Mouse (Mus musculus) heart, embryonic 14.5 days (tissue): ENCODE measurements around the gene Tomt. TPM values are rescaled to one million over a fixed set of nuclear protein-coding genes. Genes with fewer than 3 reads are reported as not detected.
"Not testable (repeated sequence)": the region's sequence is repeated elsewhere in the genome, so short reads cannot be mapped to it uniquely, and the experiment has no call there.

ENCODE experiments used
- ATAC-seq: fragments of 200-750 bp; cut with Nextera tagmentation; 2 replicates; pipeline ENCODE4 v1.8.0; 2017; ENCODE audit warnings: low read depth, moderate TSS enrichment; ENCODE audit not compliant: insufficient number of reproducible peaks, insufficient read depth, low FRiP score
- H3K27ac ChIP-seq, 2 experiments: fragments of 200-500 bp in 1 of 2; fragments of 300-500 bp in 1 of 2; sonication (generic) in 1 of 2; replicated peaks in 1 of 2; 2 replicates each; pipeline ENCODE4 v1.5.1; 2012 to 2014; ENCODE audit warnings: low read depth in 2 of 2, low read length in 2 of 2, control low read depth in 1 of 2, mild to moderate bottlenecking in 1 of 2, mixed read lengths in 1 of 2; ENCODE audit not compliant: control insufficient read depth in 1 of 2, insufficient read depth in 1 of 2
- H3K27me3 ChIP-seq: fragments of 300-500 bp; sonication (generic); 2 replicates; pipeline ENCODE4 v1.6.1; 2014; ENCODE audit warnings: mild to moderate bottlenecking, low read length, control low read depth; ENCODE audit not compliant: control insufficient read depth, insufficient read depth
- H3K36me3 ChIP-seq: fragments of 300-500 bp; sonication (generic); 2 replicates; pipeline ENCODE4 v1.6.1; 2014; ENCODE audit warnings: mild to moderate bottlenecking, control low read depth, low read length, mixed read lengths; ENCODE audit not compliant: control insufficient read depth, insufficient read depth
- H3K4me1 ChIP-seq, 2 experiments: fragments of 200-500 bp in 1 of 2; fragments of 300-500 bp in 1 of 2; sonication (generic) in 1 of 2; 2 replicates each; pipeline ENCODE4 v1.6.1; 2012 to 2014; ENCODE audit warnings: low read length in 2 of 2, control low read depth in 1 of 2, mixed read lengths in 1 of 2; ENCODE audit not compliant: control insufficient read depth in 2 of 2, insufficient read depth in 2 of 2
- H3K4me2 ChIP-seq: fragments of 300-500 bp; sonication (generic); 2 replicates; pipeline ENCODE4 v1.6.1; 2014; ENCODE audit warnings: mild to moderate bottlenecking, low read length
- H3K4me3 ChIP-seq, 2 experiments: fragments of 200-500 bp in 1 of 2; fragments of 300-500 bp in 1 of 2; sonication (generic) in 1 of 2; 2 replicates each; pipeline ENCODE4 v1.5.1; 2012 to 2014; ENCODE audit warnings: low read length in 2 of 2, mild to moderate bottlenecking in 2 of 2, control low read depth in 1 of 2, low read depth in 1 of 2, moderate library complexity in 1 of 2; ENCODE audit not compliant: control insufficient read depth in 1 of 2, insufficient read depth in 1 of 2
- H3K9ac ChIP-seq: fragments of 300-500 bp; sonication (generic); 2 replicates; pipeline ENCODE4 v1.6.1; 2014; ENCODE audit warnings: mild to moderate bottlenecking, low read length
- H3K9me3 ChIP-seq: fragments of 300-500 bp; sonication (generic); 2 replicates; pipeline ENCODE4 v1.6.1; 2016; ENCODE audit warnings: low read length, control low read depth; ENCODE audit not compliant: control insufficient read depth
- WGBS: fragments of 180-500 bp; shearing (Covaris S2); extraction: QIAGEN DNeasy Blood & Tissue Kit; methylation state at CpG from one replicate; pipeline ENCODE4 v1.1.7; 2014; 5-methylcytosine and 5-hydroxymethylcytosine counted together
- polyA plus RNA-seq: library from polyadenylated mRNA; unstranded; fragments of >200 nt; fragmentation: Nextera tagmentation; extraction: Ambion mirVana; gene quantifications from 2 replicates; pipeline ENCODE4 v1.2.1, GENCODE M21; 2014

Gene Tomt
- polyA plus RNA-seq, 1 experiment from 2014 or later, result 0.14 TPM

DNA sequence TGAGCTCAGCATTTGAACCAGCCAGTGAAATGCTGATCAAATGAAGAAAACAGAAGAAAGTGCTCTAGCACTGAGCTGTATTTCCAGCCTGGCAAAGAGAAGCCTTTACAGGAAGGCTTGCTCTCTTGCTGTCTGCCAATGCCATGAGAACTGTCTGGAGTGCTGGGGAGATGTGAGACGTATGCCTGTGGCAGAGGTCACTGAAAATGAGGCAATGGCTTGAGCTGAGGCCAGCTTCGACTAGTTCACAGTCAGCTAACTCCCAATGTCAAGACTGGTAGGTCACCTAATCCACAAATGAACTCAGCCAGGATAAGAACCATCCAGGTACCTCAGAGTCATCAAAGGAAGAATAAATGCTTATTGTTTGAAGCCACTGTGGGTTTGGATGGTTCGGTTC lies 21.9 kb upstream of the Tomt start:
- Histone ChIP-seq H3K4me2 (no peak overlapping the region), H3K9me3 (no peaks in the 10 kb centered on the region), H3K36me3 (no peaks in the 10 kb centered on the region), H3K4me3 (no peak overlapping the region), H3K9ac (no peak overlapping the region), H3K27me3 (no peaks in the 10 kb centered on the region), H3K4me1 (no peaks in the 10 kb centered on the region), H3K27ac (no peak overlapping the region)
- WGBS, result 78% methylated on average over 3 of the region's 3 CpGs
- no peak for ATAC-seq

DNA sequence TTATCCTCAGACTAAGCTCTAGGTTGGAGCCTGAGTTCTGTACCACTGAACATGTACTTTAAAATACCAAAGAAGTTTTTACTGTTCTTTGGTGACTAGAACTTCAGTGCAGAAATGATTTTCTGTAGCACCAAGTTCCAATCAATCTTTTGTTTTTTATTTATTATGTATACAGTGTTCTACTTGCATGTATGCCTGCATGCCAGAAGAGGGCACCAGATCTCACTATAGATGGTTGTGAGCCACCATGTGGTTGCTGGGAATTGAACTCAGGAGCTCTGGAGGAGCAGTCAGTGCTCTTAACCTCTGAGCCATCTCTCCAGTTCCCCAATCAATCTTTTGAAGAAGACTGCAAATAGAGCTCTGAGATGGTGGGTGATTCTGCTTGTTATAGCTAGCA lies 19.7 kb upstream of the Tomt start:
- H3K4me3 ChIP-seq, H3K4me1 ChIP-seq, H3K27ac ChIP-seq, H3K27me3 ChIP-seq, H3K9me3 ChIP-seq, H3K4me2 ChIP-seq, H3K36me3 ChIP-seq, ATAC-seq, H3K9ac ChIP-seq: not testable (repeated sequence)

DNA sequence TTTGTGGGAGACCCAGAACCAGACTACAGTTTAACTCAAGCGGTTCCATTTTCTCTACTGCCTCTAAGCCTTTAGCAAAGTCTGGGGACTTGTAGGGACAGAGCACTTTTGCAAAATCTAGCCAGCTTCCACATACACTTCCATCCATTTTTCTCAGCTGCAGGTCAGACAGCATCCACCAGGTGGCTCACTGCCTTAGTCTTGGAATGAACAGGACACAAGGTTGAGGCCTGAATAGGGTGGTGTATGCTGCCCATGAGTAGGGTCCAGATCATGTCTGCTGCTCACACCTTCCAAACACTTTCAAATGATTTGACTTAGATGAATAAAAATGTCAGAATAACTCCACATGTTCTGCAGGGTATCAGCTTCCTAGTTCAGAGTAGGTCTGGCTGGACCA lies 11.9 kb upstream of the Tomt start:
- no peaks in the 10 kb centered on the region for H3K9me3 ChIP-seq
- ATAC-seq, result 0 out of 2 replicates have a peak, but pooled peaks have one; percentile 47
- no peak overlapping the region for H3K9ac ChIP-seq
- peaks cover 15% of the 10 kb centered on the region for H3K36me3 ChIP-seq
- no peak overlapping the region for H3K27ac ChIP-seq
- H3K4me1 ChIP-seq, result no peaks in the 10 kb centered on the region
- no peak overlapping the region for H3K4me2 ChIP-seq
- no peaks in the 10 kb centered on the region for H3K27me3 ChIP-seq
- WGBS, result 12% methylated on average over 1 of the region's 1 CpGs
- no peak overlapping the region for H3K4me3 ChIP-seq

DNA sequence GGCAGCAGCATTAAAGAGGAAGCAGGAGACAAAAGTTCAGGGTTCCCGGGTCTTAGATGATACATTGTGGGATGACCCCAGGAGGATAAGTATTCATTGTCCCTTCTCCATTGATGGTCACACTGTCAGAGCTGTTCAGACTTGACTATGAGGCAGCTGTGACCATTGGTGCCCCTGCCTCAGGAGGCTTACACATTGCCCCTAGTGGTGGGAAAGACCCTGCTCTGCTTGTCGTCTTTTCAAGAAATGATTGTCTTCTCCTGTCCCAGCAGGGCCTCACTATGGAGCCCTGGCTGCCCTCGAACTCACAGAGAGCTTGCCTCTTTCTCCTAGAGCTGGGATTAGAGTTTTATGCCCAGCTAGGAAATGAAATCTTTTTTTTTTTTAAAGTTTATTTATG lies 5.8 kb upstream of the Tomt start:
- Histone ChIP-seq H3K27me3 (no peaks in the 10 kb centered on the region), H3K4me3 (no peak overlapping the region), H3K4me2 (no peak overlapping the region), H3K4me1 (peaks cover 0 to 6% of the 10 kb centered on the region in 2 experiments; a peak in 2 of 4 replicates), H3K9me3 (no peaks in the 10 kb centered on the region), H3K36me3 (peaks cover 50% of the 10 kb centered on the region), H3K9ac (no peak overlapping the region), H3K27ac (no peak overlapping the region)
- no peak for ATAC-seq
- WGBS, result 72% methylated on average over 3 of the region's 3 CpGs

DNA sequence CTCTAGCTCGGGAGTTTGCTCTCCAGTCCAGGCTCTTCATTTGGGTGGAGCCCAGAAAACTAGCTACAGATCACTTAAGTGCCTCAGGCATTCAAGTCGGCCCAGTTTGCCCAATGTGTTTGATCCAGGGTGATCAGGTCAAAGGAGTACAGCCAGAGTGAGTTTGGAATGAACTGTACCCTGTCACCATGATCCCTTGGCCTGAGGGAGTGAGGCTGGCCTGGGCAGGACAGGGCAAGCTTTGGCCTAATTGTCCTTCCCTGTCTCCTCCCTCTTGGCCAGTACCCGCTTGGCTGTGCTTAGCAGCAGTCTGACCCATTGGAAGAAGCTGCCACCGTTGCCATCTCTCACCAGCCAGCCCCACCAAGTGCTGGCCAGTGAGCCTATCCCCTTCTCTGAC lies 4.0 kb upstream of the Tomt start:
- Histone ChIP-seq H3K36me3 (peaks cover 50% of the 10 kb centered on the region), H3K9me3 (no peaks in the 10 kb centered on the region)

DNA sequence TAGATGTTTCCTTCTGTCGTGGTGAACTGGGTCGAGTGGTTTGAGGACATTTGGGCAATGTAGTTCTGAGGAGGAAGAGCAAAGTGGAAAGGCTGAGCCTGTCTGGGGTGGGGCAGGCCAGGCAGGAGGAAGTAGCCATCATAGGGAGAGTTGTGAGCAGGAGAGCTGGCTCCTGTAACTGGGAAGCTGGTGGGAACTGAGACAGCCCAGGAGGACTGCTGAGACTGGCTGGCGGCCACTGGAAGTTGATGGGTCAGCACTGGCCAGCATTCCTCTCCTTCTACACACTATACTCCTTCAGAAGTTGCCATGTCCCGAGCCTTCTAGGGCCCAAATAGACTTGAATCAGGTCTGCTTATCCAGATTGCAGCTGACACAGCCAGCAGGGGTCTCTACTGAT lies 2.2 kb upstream of the Tomt start:
- Histone ChIP-seq H3K27ac (no peak overlapping the region), H3K9me3 (no peaks in the 10 kb centered on the region), H3K4me3 (no peak overlapping the region), H3K36me3 (peaks cover 38% of the 10 kb centered on the region), H3K27me3 (no peaks in the 10 kb centered on the region), H3K4me2 (no peak overlapping the region), H3K4me1 (peaks cover 7 to 16% of the 10 kb centered on the region in 2 experiments; a peak in 3 of 4 replicates), H3K9ac (no peak overlapping the region)
- 59% methylated on average over 4 of the region's 4 CpGs for WGBS
- no peak for ATAC-seq

More for the DNA sequence above, 4.0 kb upstream of the Tomt start:
- no peaks in the 10 kb centered on the region for H3K27me3 ChIP-seq
- no peak for ATAC-seq
- H3K4me2 ChIP-seq, result no peak overlapping the region
- no peak overlapping the region for H3K9ac ChIP-seq
- peaks cover 7 to 15% of the 10 kb centered on the region in 2 experiments; a peak in 3 of 4 replicates for H3K4me1 ChIP-seq
- H3K27ac ChIP-seq, result no peak overlapping the region
- 78% methylated on average over 4 of the region's 4 CpGs for WGBS
- H3K4me3 ChIP-seq, result no peak overlapping the region

DNA sequence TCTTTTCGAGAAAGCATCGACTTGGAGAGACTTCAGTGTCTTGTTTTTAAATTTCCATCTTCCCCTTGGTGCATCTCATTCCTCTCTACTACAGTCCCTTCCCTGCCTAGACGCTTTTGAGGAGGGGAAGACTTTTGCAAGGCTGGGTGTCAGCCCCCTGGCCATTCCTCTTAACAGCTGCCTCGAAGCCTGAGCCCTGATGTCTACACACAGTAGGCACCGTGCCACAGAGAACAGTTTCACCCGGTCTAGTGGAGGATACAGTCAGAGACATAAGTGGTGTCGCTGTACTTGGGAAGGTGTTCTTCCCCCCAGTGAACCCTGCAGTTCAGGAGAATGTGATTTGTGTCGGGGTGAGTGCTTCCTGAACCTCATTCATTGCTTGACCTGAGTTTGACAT lies 537 bp upstream of the Tomt start:
- Histone ChIP-seq H3K4me1 (peaks cover 7 to 16% of the 10 kb centered on the region in 2 experiments; a peak in 3 of 4 replicates), H3K4me2 (peak overlapping the region; percentile 85), H3K27me3 (no peaks in the 10 kb centered on the region), H3K36me3 (peaks cover 21% of the 10 kb centered on the region), H3K27ac (peak overlapping the region; percentile 97 to 98; a peak in 3 of 4 replicates), H3K4me3 (peak overlapping the region; percentile 83 to 90), H3K9ac (peak overlapping the region; percentile 96), H3K9me3 (no peaks in the 10 kb centered on the region)
- ATAC-seq, result no peak
- WGBS, result 54% methylated on average over 8 of the region's 8 CpGs

DNA sequence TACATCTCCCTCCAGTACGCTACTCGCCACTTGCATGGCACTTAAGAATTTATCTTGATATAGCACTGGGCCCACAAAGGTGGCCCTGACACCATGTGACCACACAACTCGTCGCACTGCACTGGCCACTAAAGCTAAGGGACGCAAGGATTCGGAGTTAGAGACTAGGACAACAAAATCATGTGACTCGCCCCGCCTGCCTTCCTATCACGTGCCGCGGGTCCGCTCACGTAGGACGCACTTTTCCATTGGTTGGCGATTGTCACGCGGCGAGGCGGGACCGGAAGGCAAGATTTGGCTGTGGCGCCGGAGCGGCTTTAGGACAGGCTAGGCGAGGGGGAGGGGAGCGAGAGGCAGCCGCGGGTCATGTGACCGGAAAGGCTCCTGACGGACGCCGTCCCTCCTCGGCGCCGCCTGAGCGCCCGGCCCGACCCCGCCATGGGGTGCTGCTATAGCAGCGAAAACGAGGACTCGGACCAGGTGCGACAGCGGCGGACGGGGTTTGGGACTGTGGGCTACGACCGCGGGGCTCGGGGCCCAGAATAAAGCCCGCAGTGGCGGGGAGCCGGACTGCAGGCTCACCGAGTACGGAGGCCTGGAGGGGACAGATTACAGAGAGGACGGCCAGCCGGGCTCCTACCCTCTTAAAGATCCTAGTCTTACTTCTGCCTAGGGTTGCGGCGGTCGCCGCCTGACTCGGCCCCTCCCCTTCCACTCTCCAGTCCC lies 435 bp downstream of the Tomt start, which contains the start of gene Lamtor1:
TSS of gene Lamtor1 (plus strand) at position 344 of the 726 bp plus-strand sequence.
- Histone ChIP-seq H3K4me2 (peak within 1 kb of the TSS; percentile 85), H3K27ac (peak within 1 kb of the TSS; percentile 97 to 98), H3K9ac (peak within 1 kb of the TSS; percentile 96), H3K4me3 (peak within 1 kb of the TSS; percentile 83 to 90), H3K9me3 (no peaks in the 10 kb centered on the region), H3K4me1 (peaks cover 7 to 16% of the 10 kb centered on the region in 2 experiments; a peak in 3 of 4 replicates), H3K27me3 (no peaks in the 10 kb centered on the region), H3K36me3 (peaks cover 11% of the 10 kb centered on the region)
- peak; percentile 95 for ATAC-seq
- under 1% methylated on average over 61 of the region's 61 CpGs for WGBS
